Mouse (Mus musculus): ENCODE measurements around the gene Eif2ak1.

Gene Eif2ak1

DNA sequence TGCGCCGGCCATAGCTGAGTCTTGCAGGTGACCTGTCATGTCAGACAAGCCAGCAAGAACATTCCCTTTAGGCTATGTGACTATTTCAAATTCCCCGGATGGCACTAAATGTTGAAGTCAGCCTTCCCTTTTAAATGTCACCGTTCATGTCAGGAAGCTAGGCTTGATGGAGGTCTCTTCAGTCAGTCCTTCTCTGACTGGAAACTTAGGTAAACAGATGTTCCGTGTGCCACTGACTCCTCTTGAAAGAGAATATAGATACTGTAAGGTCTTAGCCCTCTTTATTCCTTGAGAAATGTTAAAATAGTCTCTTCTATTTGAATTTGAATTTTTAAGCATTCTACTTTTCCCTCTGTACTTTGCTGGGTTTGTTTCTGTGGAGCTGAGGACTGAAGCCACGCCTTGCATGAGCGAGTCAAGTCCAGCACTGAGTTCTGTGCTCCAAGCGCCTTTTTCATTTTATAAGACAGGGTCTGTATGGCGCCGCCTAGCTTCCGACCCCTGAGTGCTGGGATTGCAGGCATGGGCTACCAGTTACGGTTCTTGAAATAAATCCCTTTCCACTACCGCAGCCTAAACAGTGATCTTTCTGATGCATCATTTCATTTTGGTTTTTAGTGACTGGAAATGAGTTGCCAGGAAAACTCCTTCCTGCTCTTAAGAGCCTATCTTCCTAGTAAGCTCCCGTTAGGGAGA is 80.2 kb downstream of the Eif2ak1 start, which contains the start of gene Ankrd61:
Gene Ankrd61 (minus strand): TSS at position 51 of the 696 bp plus-strand sequence.
- no peak for DNase-seq (ENCODE audit: low read depth, low spot score)

DNA sequence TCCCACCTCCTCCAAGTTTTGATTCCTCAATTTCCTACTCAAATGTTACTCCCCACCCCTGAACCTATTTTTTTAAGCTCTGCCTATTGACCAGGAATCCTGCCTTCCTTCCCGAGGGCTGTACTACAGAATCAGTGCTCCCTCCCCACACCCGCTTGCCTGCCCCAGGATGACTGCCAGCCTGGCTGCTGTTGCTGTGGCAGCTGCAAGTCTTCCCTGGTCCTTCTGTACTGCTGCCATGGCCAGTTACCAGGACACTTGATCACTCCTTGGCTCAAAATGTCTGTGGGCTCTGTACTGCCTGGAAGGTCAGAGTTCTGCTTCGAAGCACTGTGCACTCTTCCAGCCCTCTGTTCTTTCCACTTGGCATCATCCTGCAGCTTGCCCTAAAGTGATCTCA is 84.5 kb downstream of the Eif2ak1 start:
- no peak for DNase-seq (ENCODE audit: low read depth, low spot score)

DNA sequence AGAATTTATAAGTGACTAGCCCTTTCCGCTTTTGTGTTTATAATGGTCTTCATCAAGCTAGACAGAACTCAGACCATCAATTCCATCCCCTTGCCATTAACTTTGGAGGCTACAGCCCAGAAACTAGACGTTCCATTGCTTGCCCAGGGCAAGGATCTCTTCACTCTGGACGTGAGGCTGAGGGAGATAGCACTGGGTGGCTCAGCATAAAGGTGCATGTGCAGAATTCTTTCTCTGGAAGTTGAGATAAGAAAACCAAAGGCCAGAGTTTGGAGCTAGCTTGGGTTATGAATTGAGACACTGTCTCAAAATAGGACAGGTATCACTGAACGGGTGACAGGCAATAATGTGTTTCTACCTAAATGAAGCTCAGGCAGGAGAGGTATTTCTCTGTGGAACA is 86.2 kb downstream of the Eif2ak1 start:
- no peak for DNase-seq (ENCODE audit: low read depth, low spot score)

- no peak for DNase-seq (ENCODE audit: low read depth, low spot score)
Measured at GRCm38 (mm10) chr5:143906429-143906828, 88.8 kb downstream of the Eif2ak1 start.

- no peak for DNase-seq (ENCODE audit: low read depth, low spot score)
Measured at GRCm38 (mm10) chr5:143908926-143909325, 91.3 kb downstream of the Eif2ak1 start.

GRCm38 (mm10) chr5:143909417-143910400 is 92.1 kb downstream of the Eif2ak1 start, which contains the start of the genes Aimp2 and Pms2:
Gene Aimp2, minus strand, starts transcription at chr5:143909847.
Gene Pms2, plus strand, starts transcription at chr5:143909964.
- peak; percentile 94 for DNase-seq (ENCODE audit: low read depth, low spot score)

GRCm38 (mm10) chr5:143916221-143916620 is 98.6 kb downstream of the Eif2ak1 start:
- no peak for DNase-seq (ENCODE audit: low read depth, low spot score)

- DNase-seq (ENCODE audit: low read depth, low spot score), result no peak
Measured at GRCm38 (mm10) chr5:143917418-143917817, 99.8 kb downstream of the Eif2ak1 start.

- DNase-seq (ENCODE audit: low read depth, low spot score), result no peak
Measured at GRCm38 (mm10) chr5:143918120-143918519, 100.5 kb downstream of the Eif2ak1 start.

- DNase-seq (ENCODE audit: low read depth, low spot score), result no peak
Measured at GRCm38 (mm10) chr5:143924781-143925452, 107.3 kb downstream of the Eif2ak1 start.

- DNase-seq (ENCODE audit: low read depth, low spot score), result no peak
Measured at GRCm38 (mm10) chr5:143927875-143928274, 110.3 kb downstream of the Eif2ak1 start, which contains the start of gene Gm42421. Gene Gm42421, plus strand, starts transcription at chr5:143928175.

DNA sequence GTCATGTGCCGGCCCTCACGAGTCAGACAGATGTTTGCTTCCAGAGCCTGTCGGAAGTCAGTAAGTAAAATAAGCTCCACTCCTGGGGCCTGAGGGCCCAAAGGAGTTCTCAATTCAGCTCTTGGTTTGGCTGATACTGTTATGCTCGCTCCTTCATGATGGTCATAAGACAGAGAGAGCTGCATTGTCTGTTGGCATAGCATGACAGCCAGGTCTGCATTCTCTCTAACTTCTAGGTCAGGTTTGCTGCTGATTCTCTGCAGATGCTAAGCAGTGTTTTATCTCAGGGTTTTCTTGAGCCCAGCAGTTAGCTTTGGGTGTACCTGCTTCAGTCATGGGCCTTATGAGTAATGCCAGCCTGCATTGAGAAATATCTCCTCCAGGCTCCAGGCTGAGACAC is 111.7 kb downstream of the Eif2ak1 start:
- DNase-seq (ENCODE audit: low read depth, low spot score), result no peak

DNA sequence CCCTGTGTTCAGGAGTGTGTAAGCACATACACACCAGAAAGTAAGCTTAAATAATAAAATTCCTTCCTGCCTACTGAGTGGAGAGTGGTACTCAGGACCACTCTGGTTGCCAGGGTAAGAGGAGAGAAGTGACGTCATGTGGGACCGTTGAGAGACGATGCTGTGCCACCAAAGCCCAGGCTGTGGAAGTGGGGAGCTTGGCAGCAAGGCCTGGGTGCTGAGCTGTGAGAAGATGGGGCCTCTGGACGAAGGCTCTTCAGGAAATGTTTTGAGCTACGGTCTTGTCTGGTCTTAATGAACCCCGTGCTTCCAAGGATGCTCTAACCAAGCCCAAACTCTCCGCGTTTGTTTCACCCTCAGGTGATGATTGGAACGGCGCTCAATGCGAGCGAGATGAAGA is 113.1 kb downstream of the Eif2ak1 start:
- DNase-seq (ENCODE audit: low read depth, low spot score), result no peak

DNA sequence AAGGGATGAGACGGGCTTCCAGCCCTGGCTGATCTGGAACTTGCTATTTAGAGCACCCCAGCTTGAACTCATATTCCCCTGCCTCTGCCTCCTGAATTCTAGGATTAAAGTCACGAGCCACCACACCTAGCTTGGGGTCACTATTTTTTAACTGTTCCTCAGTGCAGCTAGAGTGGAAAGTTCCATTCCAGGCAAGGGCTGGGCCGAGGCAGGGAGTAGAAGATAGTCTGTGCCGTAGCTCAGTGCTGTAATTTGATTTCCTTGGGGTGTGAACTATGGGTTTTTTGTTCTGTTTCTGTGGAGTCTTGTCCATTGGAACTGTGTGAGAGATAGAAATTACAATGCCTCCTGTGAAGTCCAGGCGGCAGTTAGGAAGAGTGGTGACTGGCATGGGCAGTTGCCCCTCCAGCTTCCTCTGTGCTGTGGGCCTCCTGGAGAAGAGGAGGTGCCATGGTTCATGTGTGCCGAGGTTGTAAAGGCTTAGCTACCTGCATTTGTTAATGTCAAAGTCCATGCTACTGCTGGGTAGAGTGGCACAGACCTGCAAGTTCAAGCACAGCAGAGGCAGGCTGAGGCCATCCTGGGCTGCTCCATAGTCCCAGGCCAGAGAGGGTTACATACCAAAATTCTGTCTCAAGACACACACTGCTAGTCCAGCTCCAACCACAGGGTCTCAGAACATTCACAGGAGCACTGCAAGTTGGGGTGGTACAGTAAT is 114.4 kb downstream of the Eif2ak1 start:
- no peak for DNase-seq (ENCODE audit: low read depth, low spot score)

- no peak for DNase-seq (ENCODE audit: low read depth, low spot score)
Measured at GRCm38 (mm10) chr5:143932831-143933230, 115.2 kb downstream of the Eif2ak1 start, which contains the start of gene Rsph10b. Gene Rsph10b, plus strand, starts transcription at chr5:143933035.

DNA sequence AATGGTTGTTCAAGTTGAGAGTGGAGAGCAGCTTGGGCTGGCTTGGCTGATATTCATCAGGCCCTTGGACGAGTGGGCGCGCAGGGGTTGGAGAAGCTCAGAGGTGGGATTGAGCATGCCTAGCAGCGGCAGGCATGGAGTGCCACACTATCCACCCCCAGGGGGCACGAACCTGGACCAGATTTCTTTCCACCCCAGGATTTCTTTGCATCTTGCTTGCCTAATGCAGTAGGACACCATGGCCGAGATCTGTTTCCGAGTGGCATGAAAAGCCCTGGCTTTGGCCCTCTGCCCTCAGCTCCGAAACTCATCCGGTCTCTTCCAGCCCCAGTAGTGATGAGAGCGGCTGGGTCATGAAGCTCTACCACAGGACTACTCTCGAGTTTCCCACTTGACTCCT is 115.8 kb downstream of the Eif2ak1 start:
- no peak for DNase-seq (ENCODE audit: low read depth, low spot score)

DNA sequence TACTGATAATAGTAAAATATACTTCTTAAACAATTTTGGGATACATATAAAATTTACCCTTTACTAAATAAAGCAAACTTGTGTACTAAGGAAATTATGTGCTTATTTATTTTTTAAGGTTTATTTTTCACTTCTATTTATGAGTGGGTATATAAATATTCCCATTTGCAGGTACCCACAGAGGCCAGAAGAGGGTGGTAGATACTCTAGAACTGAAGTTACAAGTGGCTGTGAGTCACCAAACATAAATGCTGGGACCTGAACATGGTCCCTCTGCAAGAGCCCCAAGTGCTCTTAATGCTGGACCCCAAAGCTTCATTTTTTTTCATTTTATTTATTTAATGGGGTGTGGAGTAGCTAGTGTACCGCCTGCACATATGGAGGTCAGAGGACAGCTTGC is 116.3 kb downstream of the Eif2ak1 start:
- DNase-seq (ENCODE audit: low read depth, low spot score), result no peak

- no peak for DNase-seq (ENCODE audit: low read depth, low spot score)
Measured at GRCm38 (mm10) chr5:143936156-143936555, 118.6 kb downstream of the Eif2ak1 start.

DNA sequence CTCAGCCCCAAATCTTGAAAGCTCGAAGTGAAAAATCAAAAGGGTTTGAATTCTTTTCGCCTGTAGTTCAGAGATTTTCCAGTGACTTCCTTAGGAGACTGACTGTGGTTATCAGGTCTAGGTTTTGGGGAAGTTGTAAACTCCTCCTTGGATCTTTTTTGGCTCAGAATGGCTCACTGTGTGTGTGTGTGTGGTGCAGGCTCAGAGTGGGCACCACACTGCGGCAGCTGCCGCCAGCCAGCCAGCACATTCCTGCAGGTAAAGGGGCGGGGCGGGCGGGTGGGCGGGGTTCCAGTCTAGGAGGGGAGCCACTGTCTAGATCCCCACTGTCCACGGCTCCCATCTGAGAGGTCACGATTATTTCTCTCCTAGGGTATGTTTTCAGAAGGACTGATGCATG is 124.0 kb downstream of the Eif2ak1 start:
- no peak for DNase-seq (ENCODE audit: low read depth, low spot score)

DNA sequence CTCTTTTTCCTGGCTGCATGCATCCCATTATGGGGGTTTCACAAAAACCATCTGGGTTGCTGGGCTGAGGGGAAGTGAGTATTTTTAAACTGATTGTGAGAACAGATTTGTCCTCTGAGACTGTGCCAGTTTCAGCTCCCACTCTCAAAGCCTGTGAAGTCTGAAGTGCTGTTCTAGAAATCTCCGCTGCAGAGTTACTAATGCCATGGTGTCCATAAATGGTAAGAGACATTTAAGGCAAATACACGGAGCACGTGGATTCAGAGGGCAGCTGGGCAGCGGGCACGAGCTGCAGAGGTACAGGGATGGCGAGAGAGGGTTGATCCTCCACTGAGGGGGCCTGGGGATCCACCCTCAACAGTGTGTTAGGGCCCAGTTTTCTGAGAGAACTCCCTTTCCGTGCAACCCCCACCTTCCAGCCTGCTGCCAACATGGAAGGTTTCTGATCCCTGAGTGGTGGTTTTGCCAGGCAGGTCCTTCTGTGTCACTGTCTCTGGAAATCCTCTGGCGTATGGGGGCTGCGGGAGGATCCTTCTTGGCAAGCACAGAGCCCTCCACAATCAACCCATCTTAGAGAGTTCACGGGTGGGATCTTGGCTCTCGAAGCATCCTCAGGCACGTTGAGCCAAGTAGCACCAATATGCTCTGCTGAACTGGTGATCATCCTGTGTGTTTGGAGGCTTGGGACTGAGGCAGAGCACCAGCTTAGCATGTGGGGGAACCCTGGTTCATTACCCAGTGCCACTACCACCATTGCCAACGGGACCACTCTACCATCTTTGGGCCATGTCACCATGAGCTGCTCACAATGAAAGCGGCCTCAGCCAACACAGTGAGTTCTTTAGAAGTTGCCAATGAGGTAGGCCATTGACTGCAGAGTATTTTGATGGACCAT is 125.9 kb downstream of the Eif2ak1 start:
- no peak for DNase-seq (ENCODE audit: low read depth, low spot score)

All from WW6 (cell line).